8 mouse cellular contexts compared by ENCODE assay signal in the genomic region with DNA sequence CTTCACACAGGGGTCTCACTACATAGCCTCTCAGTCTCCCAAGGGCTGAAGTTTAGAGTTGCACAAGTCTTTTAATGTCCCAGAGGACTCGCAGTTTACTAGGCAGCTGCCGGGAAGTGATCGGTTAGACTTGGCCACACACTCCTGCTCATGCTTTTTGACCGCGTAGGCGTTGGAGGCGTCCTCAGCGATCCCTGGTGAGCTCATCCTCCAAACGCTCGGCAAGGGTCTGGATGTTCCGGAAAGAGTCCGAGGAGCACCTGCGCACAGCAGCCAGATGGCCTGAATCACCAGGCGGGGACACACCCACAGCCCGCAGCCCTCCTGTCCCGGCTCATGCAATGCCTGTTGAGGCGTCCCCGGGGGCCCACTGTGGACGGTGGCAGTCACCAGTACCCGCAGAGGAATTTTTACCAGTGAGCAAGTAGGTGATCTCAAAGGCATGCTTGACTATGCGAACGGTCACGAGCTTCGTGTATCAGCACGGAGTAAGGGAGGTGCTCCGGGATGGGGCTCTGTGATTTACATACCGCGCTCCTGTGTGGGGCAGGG. TPM values are rescaled to one million over a fixed set of nuclear protein-coding genes. Genes with fewer than 3 reads are reported as not detected.
A peak's percentile ranks its signal among the peaks of the same experiment; 100 is the strongest.
DNase-seq lines count a peak whose midpoint lies in the region; ATAC-seq and TF ChIP-seq lines count a peak whose summit lies in the region.

No protein-coding gene starts in this region.

- no peaks in the 10 kb centered on the region for H3K36me3 ChIP-seq in embryonic facial prominence, embryonic 10.5 days (replicated peaks)
- no peaks in the 10 kb centered on the region for H3K36me3 ChIP-seq in heart, embryonic 10.5 days
- no peaks in the 10 kb centered on the region for H3K36me3 ChIP-seq in kidney, embryonic 14.5 days (ENCODE audit: control insufficient read depth, insufficient read depth, low read length)
- no peaks in the 10 kb centered on the region for H3K36me3 ChIP-seq in small intestine, adult 2 months (ENCODE audit: control insufficient read depth, insufficient read depth, low read length)

- no peak for TF ChIP-seq CTCF in small intestine, adult 2 months (IDR thresholded peaks at IDR 0.05; ENCODE audit: extremely low read depth, insufficient read length, insufficient replicate concordance, low read depth, low read length)

- H3K4me1 ChIP-seq in embryonic facial prominence, embryonic 10.5 days, result peaks cover 35% of the 10 kb centered on the region
- peaks cover 28% of the 10 kb centered on the region for H3K4me1 ChIP-seq in heart, embryonic 10.5 days
- peaks cover 12% of the 10 kb centered on the region; the same call in 1 of the 2 replicates for H3K4me1 ChIP-seq in kidney, embryonic 14.5 days (ENCODE audit: control insufficient read depth, insufficient read depth, low read length)
- H3K4me1 ChIP-seq in small intestine, adult 2 months (ENCODE audit: control insufficient read depth, insufficient read depth, insufficient read length, low read length), result peaks cover 7% of the 10 kb centered on the region; the same call in 1 of the 2 replicates

- H3K9me3 ChIP-seq in embryonic facial prominence, embryonic 10.5 days, result no peaks in the 10 kb centered on the region
- H3K9me3 ChIP-seq in heart, embryonic 10.5 days, result no peaks in the 10 kb centered on the region
- H3K9me3 ChIP-seq in kidney, embryonic 14.5 days (ENCODE audit: control insufficient read depth, low read length), result no peaks in the 10 kb centered on the region

- H3K9ac ChIP-seq in kidney, embryonic 14.5 days (ENCODE audit: low read depth, low read length), result peak overlapping the region; percentile 31; the same call in 1 of the 2 replicates

- H3K27me3 ChIP-seq in embryonic facial prominence, embryonic 10.5 days (replicated peaks; ENCODE audit: low read depth, poor library complexity, severe bottlenecking), result no peaks in the 10 kb centered on the region
- H3K27me3 ChIP-seq in heart, embryonic 10.5 days (ENCODE audit: insufficient read depth, poor library complexity, severe bottlenecking), result no peaks in the 10 kb centered on the region
- H3K27me3 ChIP-seq in kidney, embryonic 14.5 days (ENCODE audit: control insufficient read depth, insufficient read depth, low read length), result no peaks in the 10 kb centered on the region
- H3K27me3 ChIP-seq in small intestine, adult 2 months (ENCODE audit: control insufficient read depth, insufficient read depth, low read length), result no peaks in the 10 kb centered on the region

- DNase-seq in spleen, adult 12 weeks (ENCODE audit: low spot score), result peak; percentile 34
- no peak for DNase-seq in spleen, postnatal 14 days (ENCODE audit: low spot score in 2 of 2)
- DNase-seq in embryonic facial prominence, embryonic 10.5 days (ENCODE audit: low spot score), result peak; percentile 65
- no peak for DNase-seq in heart, embryonic 10.5 days (ENCODE audit: low spot score)
- DNase-seq in lung, postnatal 14 days, result peak; percentile 66
- no peak for DNase-seq in frontal cortex, adult 2 months (ENCODE audit: extremely low spot score in 1 of 2, low spot score in 1 of 2)

- peak overlapping the region; percentile 49 for H3K4me3 ChIP-seq in embryonic facial prominence, embryonic 10.5 days
- peak overlapping the region; percentile 43 for H3K4me3 ChIP-seq in heart, embryonic 10.5 days
- H3K4me3 ChIP-seq in kidney, embryonic 14.5 days (ENCODE audit: low read length), result peak overlapping the region; percentile 19; the same call in 1 of the 2 replicates
- H3K4me3 ChIP-seq in small intestine, adult 2 months (ENCODE audit: low read depth, low read length), result peak overlapping the region; percentile 54

- H3K27ac ChIP-seq in embryonic facial prominence, embryonic 10.5 days (replicated peaks), result peak overlapping the region; percentile 54
- H3K27ac ChIP-seq in heart, embryonic 10.5 days, result peak overlapping the region; percentile 59
- H3K27ac ChIP-seq in kidney, embryonic 14.5 days (ENCODE audit: low read depth, low read length), result no peak overlapping the region
- peak overlapping the region; percentile 54 for H3K27ac ChIP-seq in small intestine, adult 2 months (ENCODE audit: insufficient read depth, low read depth, low read length)

- H3K4me2 ChIP-seq in kidney, embryonic 14.5 days (replicated peaks; ENCODE audit: low read depth, low read length), result peak overlapping the region; percentile 36

- WGBS in embryonic facial prominence, embryonic 10.5 days, result 6% methylated on average over 28 of the region's 28 CpGs
- 4% methylated on average over 28 of the region's 28 CpGs for WGBS in heart, embryonic 10.5 days
- 2% methylated on average over 28 of the region's 28 CpGs for WGBS in kidney, embryonic 14.5 days
- 1% methylated on average over 28 of the region's 28 CpGs for WGBS in small intestine, adult 2 months

- TF ChIP-seq POLR2A in small intestine, adult 2 months (IDR thresholded peaks at IDR 0.05; ENCODE audit: low read depth, low read length), result 0 out of 2 replicates have a peak, but pooled peaks have one; percentile 20

- 0 out of 2 replicates have a peak, but pooled peaks have one; percentile 3 for ATAC-seq in kidney, embryonic 14.5 days (ENCODE audit: low FRiP score, low TSS enrichment)

RNA-seq across cellular contexts. Expression of gene Sirt4, which starts 7.3 kb away (rescaled TPM):
- polyA plus RNA-seq in embryonic facial prominence, embryonic 10.5 days (2016; fragmentation: Nextera tagmentation; extraction: Ambion mirVana), result 14.5 and 16.0 TPM in 2 replicates
- 18.7 and 19.0 TPM in 2 replicates for polyA plus RNA-seq in heart, embryonic 10.5 days (2016; fragmentation: Nextera tagmentation; extraction: Ambion mirVana)
- polyA plus RNA-seq in kidney, embryonic 14.5 days (2014; fragmentation: Nextera tagmentation; extraction: Ambion mirVana), result 16.4 and 20.9 TPM in 2 replicates
- 9.9 and 13.6 TPM in 2 replicates for polyA plus RNA-seq in small intestine, adult 2 months (2012; rRNA removed)
- 86.3 and 86.5 TPM in 2 replicates for polyA plus RNA-seq in frontal cortex, adult 2 months (2012; rRNA removed)

RNA-seq across cellular contexts. Expression of gene Pxn, which starts 14.6 kb away (rescaled TPM):
- 50.3 and 50.6 TPM in 2 replicates for polyA plus RNA-seq in embryonic facial prominence, embryonic 10.5 days (2016; fragmentation: Nextera tagmentation; extraction: Ambion mirVana)
- 30.3 and 31.9 TPM in 2 replicates for polyA plus RNA-seq in heart, embryonic 10.5 days (2016; fragmentation: Nextera tagmentation; extraction: Ambion mirVana)
- 21.9 and 22.4 TPM in 2 replicates for polyA plus RNA-seq in kidney, embryonic 14.5 days (2014; fragmentation: Nextera tagmentation; extraction: Ambion mirVana)
- polyA plus RNA-seq in small intestine, adult 2 months (2012; rRNA removed), result 65.1 and 136 TPM in 2 replicates
- polyA plus RNA-seq in frontal cortex, adult 2 months (2012; rRNA removed), result 35.3 and 36.9 TPM in 2 replicates

RNA-seq across cellular contexts. Expression of gene Pla2g1b, which starts 25.8 kb away (rescaled TPM):
- polyA plus RNA-seq in embryonic facial prominence, embryonic 10.5 days (2016; fragmentation: Nextera tagmentation; extraction: Ambion mirVana), result not detected in 2 replicates
- 0.48 and 1.4 TPM in 2 replicates for polyA plus RNA-seq in heart, embryonic 10.5 days (2016; fragmentation: Nextera tagmentation; extraction: Ambion mirVana)
- 0.46 and 0.57 TPM in 2 replicates for polyA plus RNA-seq in kidney, embryonic 14.5 days (2014; fragmentation: Nextera tagmentation; extraction: Ambion mirVana)
- 5.2 and 2,024 TPM in 2 replicates for polyA plus RNA-seq in small intestine, adult 2 months (2012; rRNA removed)
- not detected in 2 replicates for polyA plus RNA-seq in frontal cortex, adult 2 months (2012; rRNA removed)

Comparison
In these comparisons a context has a peak if more than half of its experiments do, and no peak if none do; other contexts are left out.
1. DNase-seq: peak in spleen, adult 12 weeks (single experiment), embryonic facial prominence, embryonic 10.5 days (single experiment) and lung, postnatal 14 days (single experiment); none in spleen, postnatal 14 days (0 of 2), heart, embryonic 10.5 days (single experiment) and frontal cortex, adult 2 months (0 of 2).
2. Peak in every context shown above with its lines, with median percentiles within 50 percentile points of each other: H3K4me3 ChIP-seq.